Mouse (Mus musculus): ENCODE results near the gene Ngef.
"Not testable (repeated sequence)": the region's sequence is repeated elsewhere in the genome, so short reads cannot be mapped to it uniquely, and the experiment has no call there.

Gene Ngef

GRCm38 (mm10) chr1:87475076-87475895 is 98.4 kb downstream of the Ngef start:
- DNase-seq (ENCODE audit: low spot score in 2 of 2): peak; percentile 64 to 76

DNA sequence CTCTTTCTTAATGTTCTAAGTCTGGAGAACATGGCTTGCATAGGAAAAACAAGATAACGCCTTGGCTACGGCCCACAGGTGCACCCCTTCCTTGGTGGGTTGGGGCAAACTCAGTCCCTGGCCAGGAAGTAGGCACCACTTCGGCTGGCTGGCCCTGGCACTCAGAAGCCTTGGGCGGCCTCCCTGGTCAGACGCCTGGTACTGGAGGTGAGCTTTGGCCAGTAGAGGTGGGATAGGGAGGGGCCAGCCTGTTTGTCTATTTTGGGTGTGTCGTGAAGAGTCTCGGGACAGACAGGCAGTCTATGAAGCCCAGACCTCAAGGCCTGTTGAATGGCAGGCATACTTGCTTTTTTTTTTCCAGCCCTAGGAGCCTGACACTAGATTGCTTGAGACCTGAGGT is 101.1 kb downstream of the Ngef start:
- no peak for DNase-seq (ENCODE audit: low spot score in 2 of 2)

DNA sequence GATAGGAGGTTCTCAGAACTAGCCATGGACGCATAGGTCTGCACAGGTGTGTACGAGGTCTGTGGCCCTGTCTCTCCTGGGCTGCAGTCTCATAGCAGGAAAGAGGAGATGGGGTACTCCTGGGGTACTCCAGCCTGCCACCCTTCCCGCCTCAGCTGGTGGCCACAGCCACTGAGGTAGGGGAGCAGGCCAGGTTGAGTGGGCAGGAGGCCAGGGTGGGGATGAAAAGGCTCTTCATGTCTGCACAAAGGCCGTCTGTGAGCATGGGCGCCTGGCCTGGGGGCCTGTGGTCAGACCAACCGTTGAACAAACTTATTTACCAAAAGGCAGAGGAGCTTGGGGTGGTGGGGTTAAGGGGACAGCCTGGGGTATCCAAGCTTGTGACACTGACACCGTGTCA is 101.8 kb downstream of the Ngef start:
- DNase-seq (ENCODE audit: low spot score in 2 of 2): no peak

DNA sequence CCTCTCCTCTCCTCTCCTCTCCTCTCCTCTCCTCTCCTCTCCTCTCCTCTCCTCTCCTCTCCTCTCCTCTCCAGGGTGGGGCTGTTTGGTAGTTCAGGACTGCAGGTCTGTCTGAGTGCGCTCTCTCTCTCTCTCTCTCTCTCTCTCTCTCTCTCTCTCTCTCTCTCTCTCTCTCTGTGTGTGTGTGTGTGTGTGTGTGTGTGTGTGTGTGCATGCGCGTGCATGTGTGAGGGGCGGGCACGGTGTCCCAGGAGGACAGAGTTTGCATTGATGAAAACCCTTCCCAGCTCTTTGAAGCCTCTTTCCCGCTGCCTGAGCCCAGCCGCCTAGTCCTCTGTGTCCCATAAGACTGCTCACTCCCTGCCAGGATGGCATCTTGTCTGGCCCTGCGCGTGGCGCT is 103.7 kb downstream of the Ngef start, which contains the start of gene Snorc:
Snorc (plus strand) TSS at position 301 of the 400 bp plus-strand sequence.
- not testable (repeated sequence) for DNase-seq (ENCODE audit: low spot score in 2 of 2)

DNA sequence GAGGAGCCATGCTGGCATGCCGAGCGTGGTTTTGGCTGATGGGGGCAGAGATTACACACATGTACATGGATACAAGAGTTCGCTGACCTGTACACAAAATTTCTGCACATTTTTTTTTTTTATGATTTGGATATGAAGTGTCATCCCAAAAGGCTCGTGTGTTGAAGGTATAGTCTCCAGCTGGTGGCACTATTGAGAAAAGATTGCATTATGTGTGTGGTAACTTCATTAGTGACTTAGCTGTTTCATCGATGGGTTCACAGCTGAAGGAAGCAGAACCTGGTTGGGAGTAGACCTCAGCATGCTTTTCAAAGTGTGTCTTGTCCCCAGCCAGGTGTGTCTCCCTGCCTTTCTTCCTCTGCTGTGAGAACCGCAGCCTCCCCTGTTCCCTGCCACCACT is 105.3 kb downstream of the Ngef start:
- no peak for DNase-seq (ENCODE audit: low spot score in 2 of 2)

DNA sequence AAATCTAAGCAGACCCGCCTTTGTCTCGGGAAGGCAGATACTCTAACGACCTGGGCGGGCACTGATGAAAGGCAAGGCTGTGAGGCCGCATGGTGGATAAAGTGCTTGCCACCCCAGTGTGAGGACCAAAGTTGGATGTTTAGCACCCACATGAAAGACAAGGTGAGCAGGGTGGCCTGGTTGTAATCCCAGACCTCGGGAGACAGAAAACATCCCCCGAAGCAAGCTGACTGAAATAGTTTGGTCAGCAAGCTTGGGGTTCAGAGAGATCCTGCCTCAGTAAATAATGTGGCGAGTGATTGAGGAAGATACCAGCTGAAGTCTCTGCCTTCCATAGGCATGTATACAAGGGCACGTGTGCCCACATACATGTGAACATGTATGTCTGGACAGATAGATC is 106.2 kb downstream of the Ngef start:
- no peak for DNase-seq (ENCODE audit: low spot score in 2 of 2)

- DNase-seq (ENCODE audit: low spot score in 2 of 2): not testable (repeated sequence)
Observed at GRCm38 (mm10) chr1:87459856-87460255, 113.8 kb downstream of the Ngef start.

- no peak for DNase-seq (ENCODE audit: low spot score in 2 of 2)
Observed at GRCm38 (mm10) chr1:87458045-87458444, 115.6 kb downstream of the Ngef start.

DNA sequence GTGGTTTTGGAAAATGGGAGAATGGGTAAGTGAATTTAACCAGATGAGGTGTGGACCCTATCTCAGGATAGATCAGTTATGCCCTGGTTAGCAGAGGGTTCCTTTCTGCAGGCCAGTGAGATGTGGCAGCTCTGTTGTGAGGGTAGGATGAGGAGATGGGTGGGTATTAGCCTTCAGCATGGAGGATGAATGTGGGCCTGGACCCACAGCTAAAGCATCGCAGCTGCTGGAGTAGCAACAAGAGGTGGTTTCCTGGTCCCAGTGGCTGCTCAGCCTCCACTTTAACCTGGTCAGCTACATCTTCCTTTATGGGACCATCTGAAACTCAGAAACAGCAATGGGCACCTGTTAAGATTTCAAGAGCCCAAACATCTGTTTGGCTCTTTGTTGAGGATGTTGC is 117.2 kb downstream of the Ngef start:
- DNase-seq (ENCODE audit: low spot score in 2 of 2): no peak

DNA sequence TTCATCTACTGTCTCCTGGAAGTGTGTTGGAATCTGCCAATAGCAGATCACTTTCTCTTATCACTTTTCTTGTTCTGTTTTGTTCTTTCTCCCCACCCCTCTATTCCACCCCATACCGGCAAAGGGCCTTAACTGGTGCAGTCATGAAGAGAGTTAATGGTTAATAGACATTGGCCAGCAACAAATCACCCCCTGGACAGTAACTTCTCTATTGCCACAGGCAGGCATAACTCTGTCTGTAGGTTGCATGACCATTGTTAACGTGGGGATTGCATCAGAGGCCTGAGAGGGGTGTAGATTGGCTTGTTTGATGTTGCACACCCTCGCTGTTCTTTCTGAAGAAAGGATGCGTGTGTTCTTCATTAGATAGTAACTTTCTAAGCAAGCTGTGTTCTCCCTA is 124.2 kb downstream of the Ngef start:
- no peak for DNase-seq (ENCODE audit: low spot score in 2 of 2)

- DNase-seq (ENCODE audit: low spot score in 2 of 2): peak; percentile 17 to 49
Observed at GRCm38 (mm10) chr1:87447183-87448104, 126.2 kb downstream of the Ngef start.

GRCm38 (mm10) chr1:87436583-87436982 is 137.1 kb downstream of the Ngef start:
- DNase-seq (ENCODE audit: low spot score in 2 of 2): no peak

DNA sequence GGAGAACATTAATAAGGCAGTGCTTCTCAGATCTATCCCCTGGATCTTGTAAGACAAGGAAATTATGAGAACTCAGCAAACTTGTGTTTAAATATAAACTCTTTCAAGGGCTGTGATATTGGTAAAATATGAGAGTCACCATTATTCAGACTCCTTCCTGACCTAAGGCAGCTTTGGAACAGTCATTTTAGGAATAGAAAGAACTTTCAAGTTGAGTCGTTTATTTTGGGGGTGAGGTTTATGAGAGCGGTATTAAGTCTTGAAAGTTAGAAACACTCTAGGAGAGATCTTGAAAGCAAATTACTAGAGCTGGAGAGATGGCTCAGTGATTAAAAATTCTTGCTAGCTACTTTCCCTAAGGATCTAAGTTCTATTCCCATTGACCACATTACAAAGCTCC is 138.5 kb downstream of the Ngef start:
- no peak for DNase-seq (ENCODE audit: low spot score in 2 of 2)
